Mouse (Mus musculus) fibroblast of lung, adult 2 months (primary cell): ENCODE data around the gene Lrfn4.
"Not testable (repeated sequence)": the region's sequence is repeated elsewhere in the genome, so short reads cannot be mapped to it uniquely, and the experiment has no call there.

ENCODE experiments used
- DNase-seq: peaks from one replicate; pipeline ENCODE4 v3.0.0-alpha.2; 2011; ENCODE audit warnings: low read depth

The Lrfn4 gene

DNA sequence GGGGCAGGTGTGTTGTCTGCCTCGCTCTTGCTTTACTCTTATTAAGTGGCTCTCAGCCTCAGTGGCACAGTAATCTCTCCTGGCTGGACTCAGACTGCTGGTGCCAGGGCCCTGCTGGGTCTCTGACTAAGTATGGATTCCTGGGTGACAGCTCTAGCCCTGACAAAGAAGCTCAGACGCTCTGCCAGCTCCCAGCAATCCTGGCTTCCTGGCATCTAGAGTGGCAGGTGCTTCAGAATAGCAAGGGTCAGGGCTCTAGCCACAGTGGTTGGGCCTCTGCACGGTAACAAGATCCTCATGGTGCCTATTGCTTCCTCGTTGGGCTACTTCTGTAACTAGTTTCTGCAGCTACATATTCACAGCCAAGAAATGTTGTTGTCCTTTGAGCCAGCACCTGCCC lies 5.4 kb downstream of the Lrfn4 start:
- DNase-seq = no peak

DNA sequence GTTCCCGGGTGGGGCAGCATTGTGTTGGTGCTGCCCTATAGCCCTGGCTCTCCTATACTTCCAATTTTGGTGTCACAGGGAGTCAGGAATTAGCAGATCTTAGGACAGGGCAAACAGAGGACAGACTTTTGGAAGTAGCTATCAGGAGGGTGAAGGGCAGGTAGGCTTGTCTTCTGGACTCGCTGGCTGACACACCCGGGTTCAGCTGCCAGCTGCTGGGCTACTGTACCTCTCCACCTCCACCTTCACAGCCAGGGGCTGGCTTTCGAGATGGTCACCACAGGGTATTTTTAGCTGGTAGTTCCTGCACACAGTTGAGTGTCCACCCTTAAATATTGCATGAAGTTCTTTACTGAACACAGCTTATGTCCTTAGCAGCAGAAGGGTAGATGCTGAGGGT lies 7.0 kb downstream of the Lrfn4 start:
- DNase-seq = no peak

DNA sequence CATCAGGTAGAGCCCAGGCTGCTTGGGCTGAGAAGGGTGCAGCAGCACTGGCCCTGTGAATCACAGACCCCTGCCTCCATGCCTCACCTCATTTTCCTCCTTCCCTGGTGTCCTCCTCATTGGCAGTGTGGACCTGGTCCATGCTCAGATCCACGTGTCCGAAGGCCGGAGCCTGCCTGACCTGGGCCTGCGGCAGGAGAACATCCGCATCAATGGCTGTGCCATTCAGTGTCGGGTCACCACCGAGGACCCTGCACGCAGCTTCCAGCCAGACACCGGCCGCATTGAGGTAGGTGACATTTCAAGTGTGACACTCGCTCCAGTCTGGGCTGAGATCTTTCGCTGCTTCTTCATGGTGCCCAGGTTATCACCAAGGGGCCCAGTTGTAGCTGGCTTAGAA lies 8.1 kb downstream of the Lrfn4 start:
- no peak for DNase-seq

DNA sequence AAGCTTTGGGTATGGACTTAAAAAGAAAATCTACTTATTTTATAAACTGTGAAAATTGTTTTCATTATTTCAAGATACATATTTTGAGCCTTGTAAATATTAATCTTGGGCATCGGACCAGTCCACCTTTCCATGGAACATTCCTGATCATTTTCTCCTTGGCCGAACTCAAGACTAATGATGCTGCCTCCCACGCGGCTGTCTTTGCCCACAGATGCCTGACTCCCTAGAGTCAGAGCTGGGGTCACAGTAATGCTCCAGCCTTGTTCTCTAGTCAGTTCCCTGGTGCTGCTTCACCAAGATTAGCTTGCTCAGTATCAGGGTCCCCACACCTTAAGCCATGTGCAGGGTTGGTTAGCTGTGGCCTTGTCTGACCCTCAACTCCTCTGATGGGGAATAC lies 9.8 kb downstream of the Lrfn4 start:
- no peak for DNase-seq

DNA sequence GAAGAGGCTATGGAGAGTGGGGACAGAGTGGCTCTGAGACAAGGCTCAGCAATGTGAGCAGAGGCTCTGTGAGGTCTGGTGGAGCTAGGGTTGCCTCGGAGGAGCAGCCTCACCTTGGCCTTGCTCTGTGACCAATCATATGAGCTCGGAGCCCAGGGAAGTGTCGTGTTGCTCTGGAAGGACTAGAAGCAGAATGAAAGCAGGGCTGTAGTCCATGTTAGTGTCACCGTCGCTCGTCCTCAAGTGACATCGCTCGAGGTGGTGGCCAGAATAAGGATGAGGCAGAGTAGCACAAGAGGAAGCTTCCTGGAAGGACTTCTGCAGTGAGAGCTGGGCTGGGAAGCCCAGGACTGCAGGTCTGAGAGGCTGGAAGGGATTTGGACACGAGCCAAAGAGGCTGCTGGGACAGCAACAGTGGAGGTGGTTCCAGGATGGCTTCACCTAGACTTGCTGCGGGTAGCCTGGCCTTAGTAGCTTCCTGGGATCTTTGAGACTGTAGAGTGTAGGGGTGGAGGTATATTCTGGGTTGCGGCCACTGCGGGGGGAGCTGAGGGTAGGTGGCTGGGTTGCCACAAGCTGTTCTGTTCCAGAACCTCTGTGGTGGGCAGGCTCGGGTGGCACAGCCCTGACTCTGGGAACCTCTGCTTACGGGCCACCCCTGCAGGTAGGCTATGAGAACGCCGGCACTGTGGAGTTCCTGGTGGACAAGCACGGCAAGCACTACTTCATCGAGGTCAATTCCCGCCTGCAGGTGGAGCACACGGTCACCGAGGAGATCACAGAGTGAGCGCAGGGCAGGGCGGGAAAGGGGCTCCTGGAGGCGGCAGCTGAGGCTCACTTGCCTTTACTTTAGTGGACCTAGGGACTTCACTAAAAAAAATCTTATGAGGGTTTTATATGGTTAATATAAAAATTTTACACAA lies 11.4 kb downstream of the Lrfn4 start:
- no peak for DNase-seq

DNA sequence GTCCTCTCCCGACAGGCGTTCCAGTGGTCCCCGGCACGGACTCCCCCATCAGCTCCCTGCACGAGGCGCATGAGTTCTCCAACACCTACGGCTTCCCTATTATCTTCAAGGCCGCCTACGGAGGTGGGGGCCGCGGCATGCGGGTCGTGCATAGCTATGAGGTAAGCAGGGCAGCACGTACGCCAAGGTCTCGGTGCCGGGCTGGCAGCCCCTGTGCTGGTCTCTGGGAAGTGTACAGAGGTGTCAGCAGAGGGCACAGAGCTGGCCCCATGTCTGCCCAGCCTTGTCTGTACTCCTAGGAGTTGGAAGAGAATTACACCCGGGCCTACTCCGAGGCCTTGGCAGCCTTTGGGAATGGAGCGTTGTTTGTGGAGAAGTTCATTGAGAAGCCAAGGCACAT lies 13.0 kb downstream of the Lrfn4 start:
- no peak for DNase-seq

DNA sequence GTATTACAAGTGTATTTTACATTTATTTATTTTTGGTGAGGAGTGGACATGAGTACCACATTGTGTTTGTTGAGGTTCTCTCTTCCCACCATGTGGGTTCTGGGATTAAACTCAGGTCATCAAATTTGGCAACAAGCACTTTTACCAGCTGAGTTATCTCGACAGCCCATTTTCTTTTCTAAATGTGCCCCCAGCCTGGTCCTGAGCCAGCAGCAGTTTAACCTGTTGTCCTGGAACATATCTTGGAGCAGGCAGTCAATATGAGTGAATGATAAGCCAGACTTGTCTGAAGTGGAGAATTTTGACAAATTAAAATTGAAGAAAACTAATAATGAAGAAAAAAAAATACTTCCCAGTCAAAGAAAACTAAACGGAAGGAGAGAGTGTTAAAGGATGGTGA lies 19.4 kb downstream of the Lrfn4 start:
- DNase-seq = no peak

DNA sequence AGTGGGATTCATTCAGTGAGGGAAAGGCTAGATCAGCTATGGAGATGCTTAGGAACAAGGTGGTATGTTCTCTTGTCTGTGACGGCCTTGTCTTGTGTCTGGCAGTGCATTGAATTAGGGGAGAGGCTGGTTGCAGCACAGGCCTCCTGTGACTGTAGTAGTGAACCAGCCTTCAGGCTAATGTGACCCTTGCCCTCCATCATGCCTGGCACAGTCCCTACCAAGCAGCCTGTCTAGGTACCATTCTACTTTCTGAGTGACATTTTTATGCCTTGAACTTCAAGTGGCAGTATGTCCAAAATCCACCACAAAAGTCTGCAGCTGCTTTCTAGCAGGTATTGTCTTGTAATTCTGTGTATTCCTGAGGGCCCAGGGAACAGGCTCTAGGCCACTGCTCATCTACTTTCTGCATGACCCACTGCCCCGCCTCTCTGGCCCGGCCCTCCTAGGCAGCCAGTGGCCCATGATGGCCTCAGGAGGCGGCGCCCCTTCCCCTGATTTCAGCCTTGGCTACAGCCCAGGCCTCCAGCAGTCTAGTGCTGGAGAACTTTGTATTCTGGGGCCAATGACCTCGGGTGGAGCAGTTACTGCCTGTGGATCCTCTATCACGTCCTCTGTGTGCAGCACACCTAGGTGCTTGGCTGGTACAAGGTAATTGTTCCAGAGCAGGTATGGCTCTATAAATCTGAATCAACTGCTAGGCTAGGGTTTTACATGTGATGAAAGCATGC lies 21.5 kb downstream of the Lrfn4 start:
- no peak for DNase-seq

DNA sequence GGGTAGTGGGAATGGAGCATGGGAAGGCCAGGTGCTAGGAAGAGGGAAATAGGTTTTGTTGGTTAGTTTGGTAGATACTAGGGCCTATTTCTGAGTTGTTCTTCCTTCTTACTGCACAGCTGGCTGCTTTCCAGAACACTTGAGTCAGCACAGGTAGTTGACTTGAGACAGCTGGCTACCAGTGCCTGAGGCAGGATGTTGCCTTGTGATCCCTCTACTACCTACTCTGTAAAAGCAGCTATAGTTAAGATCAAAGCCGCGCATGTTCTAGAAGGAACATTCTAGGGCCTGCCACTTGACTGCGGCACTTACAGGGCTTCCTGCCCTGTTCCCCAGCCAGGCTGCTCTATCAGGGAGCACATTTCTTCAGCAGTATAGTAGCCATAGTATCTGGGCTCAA lies 25.4 kb downstream of the Lrfn4 start:
- DNase-seq = no peak

DNA sequence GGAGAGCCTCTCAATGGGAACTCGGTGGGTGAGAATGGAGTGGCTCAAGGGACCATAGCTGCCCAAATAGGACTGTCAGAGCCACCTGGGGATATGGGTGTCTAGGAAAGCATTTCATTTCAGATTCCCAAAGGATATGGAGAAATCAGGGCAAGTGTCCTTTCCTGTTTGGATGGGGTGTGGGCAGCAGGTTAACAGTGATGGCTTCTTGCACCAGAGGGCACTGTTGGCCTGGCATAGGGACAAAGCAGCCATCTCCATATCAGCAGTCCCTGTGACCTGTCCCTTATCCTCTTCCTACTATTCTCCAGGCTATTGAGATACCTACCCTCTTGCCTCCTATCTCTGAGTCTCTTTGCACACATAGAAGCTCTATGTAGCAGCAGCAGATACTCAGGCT lies 26.4 kb downstream of the Lrfn4 start:
- no peak for DNase-seq

DNA sequence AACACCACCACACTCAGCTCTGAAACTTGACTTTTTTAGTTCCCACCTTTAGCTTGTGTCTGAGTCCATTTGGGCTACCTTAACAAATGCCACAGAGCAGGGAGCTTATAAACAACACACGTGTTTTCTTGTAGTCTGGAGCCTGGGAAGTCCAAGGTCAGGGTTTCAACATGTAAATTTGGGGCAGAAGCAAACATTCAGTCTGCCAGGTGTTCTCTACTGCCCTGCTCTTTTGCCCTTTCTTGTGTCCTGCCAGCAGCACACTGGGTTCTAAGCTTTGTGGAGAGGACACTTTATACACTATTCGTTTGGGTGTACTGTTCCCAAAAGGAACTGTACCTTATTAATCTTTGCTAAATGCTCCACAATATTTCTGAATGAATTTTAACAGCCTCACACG lies 27.0 kb downstream of the Lrfn4 start:
- no peak for DNase-seq

DNA sequence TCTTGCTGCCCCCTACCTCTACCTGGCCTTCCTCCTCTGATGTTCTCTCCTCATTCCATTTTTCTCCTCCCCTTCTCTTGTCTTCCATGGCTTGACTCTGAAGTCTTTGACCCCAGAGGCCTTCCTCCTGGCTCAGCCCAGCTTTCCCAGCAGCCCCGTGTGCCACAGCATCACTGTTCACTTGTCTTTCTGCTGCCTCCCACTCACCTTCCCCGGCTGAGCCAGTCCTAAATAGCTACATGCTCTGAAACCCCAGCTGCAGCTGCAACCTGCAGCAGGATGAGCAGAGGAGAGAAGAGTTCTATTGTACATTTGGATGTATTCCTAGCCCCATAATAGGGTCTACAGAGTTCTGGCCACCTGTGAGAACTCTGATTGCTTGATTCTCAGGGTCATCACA lies 28.0 kb downstream of the Lrfn4 start:
- DNase-seq = no peak

DNA sequence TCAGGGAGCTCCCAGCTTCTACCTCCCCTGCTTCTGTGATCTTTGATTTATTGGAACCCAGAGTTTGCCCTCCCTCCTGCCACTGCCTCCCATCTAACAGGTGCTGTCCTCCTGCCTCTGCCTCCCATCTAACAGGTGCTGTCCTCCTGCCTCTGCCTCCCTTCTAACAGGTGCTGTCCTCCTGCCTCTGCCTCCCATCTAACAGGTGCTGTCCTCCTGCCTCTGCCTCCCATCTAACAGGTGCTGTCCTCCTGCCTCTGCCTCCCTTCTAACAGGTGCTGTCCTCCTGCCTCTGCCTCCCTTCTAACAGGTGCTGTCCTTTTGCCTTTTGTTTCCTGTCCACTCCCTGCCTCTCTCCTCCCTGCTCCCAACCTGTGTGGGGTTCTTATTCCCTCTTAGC lies 28.7 kb downstream of the Lrfn4 start:
- DNase-seq = not testable (repeated sequence)

DNA sequence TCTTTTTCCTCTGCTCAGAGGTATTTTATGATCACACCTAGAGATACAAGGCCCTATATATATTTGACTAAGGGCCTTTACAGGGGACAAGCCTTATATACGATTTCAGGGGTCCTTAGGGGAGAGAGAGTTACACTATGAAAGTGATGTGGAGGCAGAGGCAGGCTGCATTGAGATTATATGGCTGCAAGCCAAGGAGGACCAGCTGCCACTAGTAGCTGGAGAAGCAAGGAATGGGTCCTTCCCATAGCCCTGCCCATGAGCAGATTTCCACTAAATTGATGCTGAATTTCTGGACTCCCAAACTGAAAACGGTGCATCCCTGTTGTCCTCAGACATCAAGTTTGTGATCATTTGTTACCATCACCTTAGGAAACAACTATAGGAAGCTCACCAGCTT lies 31.6 kb downstream of the Lrfn4 start:
- DNase-seq = no peak

DNA sequence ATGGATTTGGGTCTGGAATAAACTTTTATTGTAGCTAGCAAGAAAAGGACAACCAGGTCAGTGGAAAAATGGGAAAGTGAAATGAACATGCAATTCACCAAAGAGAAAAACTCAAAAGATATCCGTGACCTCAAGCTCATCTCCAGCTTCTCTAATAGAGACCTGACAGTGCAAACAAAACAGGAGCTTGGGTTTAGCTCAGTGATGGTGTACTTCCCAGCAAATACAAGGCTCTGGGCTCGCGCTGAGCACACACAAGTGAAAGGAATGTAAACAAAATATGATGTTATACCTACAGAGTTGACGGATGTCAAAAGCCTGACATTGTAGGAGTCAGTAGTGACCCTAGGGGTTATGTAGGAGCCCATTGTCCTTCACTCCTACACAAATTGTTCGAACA lies 36.2 kb downstream of the Lrfn4 start:
- DNase-seq = no peak

DNA sequence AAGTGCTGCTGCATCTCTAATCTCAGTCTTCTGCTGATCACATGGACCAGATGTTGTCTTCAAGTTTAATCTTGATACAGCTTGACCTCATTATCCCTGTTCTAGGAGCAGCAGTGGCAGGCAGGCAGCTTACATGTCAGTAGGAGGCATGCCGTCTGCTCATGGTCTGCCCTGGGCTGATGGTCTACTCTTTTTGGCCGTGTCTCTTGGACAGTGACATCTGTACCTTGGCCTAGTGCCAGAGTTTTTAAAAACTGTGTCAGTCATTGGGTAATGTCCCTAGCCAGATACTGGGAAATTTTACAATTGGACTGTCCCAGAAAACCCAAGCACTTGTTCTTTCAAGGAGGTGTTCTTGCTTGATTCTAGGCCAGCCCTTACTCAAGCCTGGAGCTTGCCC lies 36.7 kb downstream of the Lrfn4 start:
- DNase-seq = no peak

DNA sequence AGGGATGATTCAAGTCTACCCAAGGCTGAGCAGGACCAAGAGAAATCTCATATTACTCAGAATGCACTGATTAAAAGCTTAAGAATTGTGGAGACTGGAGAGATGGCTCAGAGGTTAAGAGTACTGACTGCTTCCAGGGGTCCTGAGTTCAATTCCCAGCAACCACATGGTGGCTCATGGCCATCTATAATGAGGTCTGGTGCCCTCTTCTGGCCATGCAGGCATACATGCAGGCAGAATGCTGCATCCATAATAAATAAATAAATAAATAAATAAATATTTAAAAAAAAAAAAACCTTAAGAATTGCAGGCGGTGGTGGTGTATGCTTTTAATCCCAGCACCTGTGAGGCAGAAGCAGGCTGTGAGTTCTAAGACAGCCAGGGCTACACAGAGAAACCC lies 42.2 kb downstream of the Lrfn4 start:
- DNase-seq = no peak

DNA sequence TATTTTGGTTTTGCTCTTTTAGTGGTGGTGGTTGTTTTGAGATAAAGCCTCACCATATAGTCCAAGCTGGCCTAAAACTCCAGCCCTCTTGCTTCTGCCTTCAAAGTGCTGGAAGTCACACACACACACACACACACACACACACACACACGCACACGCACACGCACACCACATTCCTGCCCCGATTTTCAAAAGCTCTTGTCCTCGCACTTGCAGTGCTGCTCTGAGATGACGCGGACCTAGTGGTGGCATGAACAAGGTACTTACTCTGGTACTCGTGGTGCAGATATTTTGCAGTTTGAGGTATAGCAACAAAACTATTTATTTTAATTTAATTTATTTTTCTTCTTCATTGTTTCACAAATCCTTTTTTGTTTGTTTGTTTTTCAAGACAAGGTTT lies 43.0 kb downstream of the Lrfn4 start:
- no peak for DNase-seq

DNA sequence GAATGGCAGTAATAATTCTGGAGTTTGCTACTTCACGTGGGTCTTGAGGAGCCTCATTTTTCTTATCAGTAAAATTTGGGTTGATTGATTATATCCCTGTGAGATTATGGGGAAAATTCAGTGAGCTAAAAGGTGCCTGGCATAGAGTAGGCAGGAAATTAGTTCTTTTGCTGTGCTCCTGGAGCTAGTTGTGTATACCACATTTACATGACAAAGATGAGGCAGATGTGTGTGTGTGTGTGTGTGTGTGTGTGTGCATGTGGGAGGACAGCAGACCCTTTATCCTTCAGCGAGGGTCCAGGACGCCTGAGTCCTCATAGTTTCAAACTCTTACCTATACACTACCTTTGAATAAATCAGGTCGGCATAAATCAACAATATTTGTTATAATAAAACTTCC lies 43.4 kb downstream of the Lrfn4 start:
- DNase-seq = no peak

DNA sequence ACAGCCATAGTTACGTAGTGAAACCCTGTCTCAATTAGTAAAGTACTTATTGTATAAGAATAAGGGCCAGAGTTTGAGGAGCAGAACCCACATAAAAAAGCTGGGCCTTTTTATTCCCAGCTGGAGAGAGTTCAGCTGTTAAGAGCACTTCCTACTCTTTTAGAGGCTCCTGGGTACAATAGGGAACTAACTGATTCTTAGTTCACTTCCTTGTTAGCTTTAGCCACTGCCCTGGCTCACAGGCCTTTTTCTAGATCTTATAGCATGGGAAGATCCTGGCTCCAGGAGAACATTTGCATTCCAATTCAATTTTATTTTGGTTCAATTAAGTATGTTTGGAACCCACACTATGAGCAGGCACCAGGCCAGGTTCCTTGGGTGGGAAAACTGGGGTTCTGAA lies 43.8 kb downstream of the Lrfn4 start:
- DNase-seq = no peak

DNA sequence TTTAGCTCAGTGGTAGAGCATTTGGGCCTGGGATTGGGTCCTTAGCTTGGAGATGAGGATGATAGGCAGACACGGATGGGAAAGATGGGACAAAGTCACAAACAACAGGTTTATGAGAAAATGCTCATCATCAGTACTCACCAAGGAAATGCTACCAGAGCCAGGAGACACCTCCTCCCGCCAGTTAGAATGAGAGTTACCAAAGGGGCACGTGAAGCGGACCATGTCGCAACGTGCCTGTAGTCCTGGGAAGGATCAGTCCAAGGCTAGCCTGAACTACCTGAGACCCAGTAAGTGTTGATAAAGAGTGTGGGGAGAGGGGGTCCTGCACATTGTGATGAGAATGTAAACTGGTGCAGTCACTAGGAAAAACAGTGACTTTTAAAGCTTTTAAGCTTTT lies 44.7 kb downstream of the Lrfn4 start:
- DNase-seq = no peak

DNA sequence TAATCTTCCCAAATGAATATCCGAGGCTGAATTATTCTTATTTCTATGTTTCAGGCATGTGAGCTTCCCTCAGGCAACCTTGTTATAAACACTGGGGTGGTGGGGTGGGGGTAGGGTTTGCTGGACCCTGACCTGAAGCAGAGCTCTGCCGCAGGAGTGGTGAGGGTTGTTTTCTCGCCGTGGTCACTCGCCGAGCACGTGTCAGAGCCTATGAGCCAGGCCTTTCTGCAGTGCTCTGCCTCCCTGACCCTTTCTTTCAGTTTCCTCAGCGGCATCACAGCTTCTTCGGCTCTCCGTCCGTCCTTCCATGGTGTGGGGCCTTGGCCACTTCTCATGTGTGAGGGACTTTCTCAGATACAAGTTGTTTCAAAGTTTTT lies 45.2 kb downstream of the Lrfn4 start:
- no peak for DNase-seq

DNA sequence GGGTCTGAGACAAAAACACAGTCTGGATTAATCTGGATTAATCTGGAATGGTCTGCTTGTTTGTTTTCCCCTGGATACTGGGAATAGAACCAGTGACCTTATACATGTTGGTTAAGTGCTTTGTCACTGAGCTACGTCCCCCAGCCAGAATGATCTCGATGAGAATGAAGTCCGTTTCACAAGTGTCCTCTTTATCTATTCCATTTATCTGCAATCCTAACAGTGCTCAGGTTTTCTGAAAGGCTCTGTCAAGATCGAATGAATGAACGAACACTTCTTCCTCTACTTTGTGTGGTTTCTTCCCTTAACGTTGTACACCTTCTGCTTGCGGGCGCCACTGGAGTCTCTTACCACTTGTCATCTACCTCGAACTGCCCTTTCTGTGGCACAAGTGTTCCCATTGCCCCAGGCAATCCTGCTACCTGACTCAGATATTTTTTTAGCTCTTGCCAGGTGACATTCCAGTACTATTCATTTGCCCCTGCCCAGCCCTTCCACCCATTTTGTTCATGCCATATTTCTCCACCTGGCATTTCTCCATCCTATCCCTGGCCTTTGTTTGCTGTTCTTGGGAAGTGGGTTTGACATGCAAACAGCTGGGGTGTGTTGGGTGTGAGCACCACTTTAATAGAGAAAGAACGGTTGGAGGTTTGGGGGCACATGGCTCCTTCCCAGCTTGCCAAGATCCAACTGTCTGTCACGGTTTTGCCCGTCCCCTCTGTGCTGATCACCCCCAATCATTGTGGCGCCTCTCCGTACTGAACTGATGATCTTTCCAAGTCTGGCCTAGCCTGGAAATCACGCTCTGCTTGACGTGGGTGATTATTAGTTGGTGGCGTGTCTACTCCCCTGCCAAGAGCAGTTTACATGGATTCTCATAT lies 45.9 kb downstream of the Lrfn4 start:
- no peak for DNase-seq
